Mouse (Mus musculus) heart, postnatal 0 days (tissue): ENCODE measurements around the gene Dusp6. TPM values are rescaled to one million over a fixed set of nuclear protein-coding genes. Genes with fewer than 3 reads are reported as not detected.

Experiments
- ATAC-seq: fragments of 200-750 bp; cut with Nextera tagmentation; 2 replicates; pipeline ENCODE4 v1.8.0; 2017; ENCODE audit warnings: low read depth, moderate number of reproducible peaks, moderate library complexity; ENCODE audit not compliant: insufficient read depth
- DNase-seq: peaks from one replicate; pipeline ENCODE4 v3.0.0-alpha.2; 2016; ENCODE audit warnings: low spot score
- H3K27ac ChIP-seq: fragments of 300-500 bp; sonication (generic); 2 replicates; pipeline ENCODE4 v1.5.1; 2014; ENCODE audit warnings: low read depth, mild to moderate bottlenecking
- H3K27me3 ChIP-seq: fragments of 300-500 bp; sonication (generic); 2 replicates; pipeline ENCODE4 v1.6.1; 2014; ENCODE audit warnings: low read length, mixed read lengths; ENCODE audit not compliant: control insufficient read depth, insufficient read depth
- H3K36me3 ChIP-seq: fragments of 300-500 bp; sonication (generic); replicated peaks from 2 replicates; pipeline ENCODE4 v1.6.1; 2014; ENCODE audit warnings: low read length, mixed read lengths; ENCODE audit not compliant: control insufficient read depth, insufficient read depth
- H3K4me1 ChIP-seq: fragments of 300-500 bp; sonication (generic); 2 replicates; pipeline ENCODE4 v1.6.1; 2014; ENCODE audit warnings: antibody characterized with exemption; ENCODE audit not compliant: control insufficient read depth, insufficient read depth
- H3K4me2 ChIP-seq: fragments of 300-500 bp; sonication (generic); 2 replicates; pipeline ENCODE4 v1.6.1; 2014; ENCODE audit warnings: low read depth, mild to moderate bottlenecking, low read length, moderate library complexity
- H3K4me3 ChIP-seq: fragments of 300-500 bp; sonication (generic); 2 replicates; pipeline ENCODE4 v1.5.1; 2014; ENCODE audit warnings: low read depth, low read length
- H3K9ac ChIP-seq: fragments of 300-500 bp; sonication (generic); replicated peaks from 2 replicates; pipeline ENCODE4 v1.6.1; 2014; ENCODE audit warnings: low read depth, low read length, mixed read lengths
- H3K9me3 ChIP-seq: fragments of 300-500 bp; sonication (generic); replicated peaks from 2 replicates; pipeline ENCODE4 v1.6.1; 2016; ENCODE audit warnings: low read length; ENCODE audit not compliant: control insufficient read depth
- CTCF ChIP-seq: IDR thresholded peaks from 2 replicates; pipeline ENCODE4 v1.5.1; 2016; ENCODE audit warnings: antibody characterized with exemption, control low read depth, low read depth
- EP300 ChIP-seq: IDR thresholded peaks from 2 replicates; pipeline ENCODE4 v1.6.1; 2016; ENCODE audit warnings: antibody characterized with exemption, low read depth
- WGBS: fragments of 180-500 bp; shearing (Covaris S2); extraction: QIAGEN DNeasy Blood & Tissue Kit; methylation state at CpG from one replicate; pipeline ENCODE4 v1.1.7; 2014; 5-methylcytosine and 5-hydroxymethylcytosine counted together
- polyA plus RNA-seq: library from polyadenylated mRNA; unstranded; fragments of >200 nt; fragmentation: Nextera tagmentation; extraction: Ambion mirVana; gene quantifications from 2 replicates; pipeline ENCODE4 v1.2.1, GENCODE M21; 2015
- total RNA-seq: library from RNA; depleted of rRNA; stranded (reverse); fragments of >200 nt; gene quantifications from 2 replicates; pipeline ENCODE4 v1.2.3, GENCODE M21; 2014; ENCODE audit warnings: low replicate concordance; rRNA removed

Gene Dusp6
- total and polyA plus RNA-seq, 2 experiments from 2014 or later, result 23.2 to 73.6 TPM

DNA sequence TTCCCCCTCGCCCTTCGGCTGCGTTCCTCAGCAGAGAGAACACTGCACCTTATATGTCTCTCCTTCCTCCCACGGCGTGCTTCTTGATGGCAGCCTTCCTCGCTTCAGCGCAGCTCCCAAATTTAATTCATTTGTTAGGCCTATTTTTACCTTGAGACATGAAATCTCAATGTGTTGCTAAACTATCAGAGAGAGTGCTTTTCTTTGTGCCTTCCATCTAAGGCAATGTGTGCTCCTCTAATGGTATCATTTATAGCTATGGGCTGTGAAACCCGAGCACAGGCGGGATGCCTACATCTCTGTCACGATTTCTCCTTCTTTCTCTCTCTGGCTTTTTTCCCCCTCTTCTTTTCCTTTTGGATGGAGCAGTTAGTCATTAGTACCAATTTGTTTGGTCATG lies 47.2 kb downstream of the Dusp6 start:
- TF ChIP-seq EP300 (no peak), CTCF (no peak)
- Histone ChIP-seq H3K4me1 (no peaks in the 10 kb centered on the region), H3K9ac (no peak overlapping the region), H3K4me2 (no peak overlapping the region), H3K27me3 (no peaks in the 10 kb centered on the region), H3K36me3 (no peaks in the 10 kb centered on the region), H3K4me3 (no peak overlapping the region), H3K9me3 (no peaks in the 10 kb centered on the region), H3K27ac (no peak overlapping the region)
- 71% methylated on average over 10 of the region's 10 CpGs for WGBS
- ATAC-seq (no peak), DNase-seq (no peak)

DNA sequence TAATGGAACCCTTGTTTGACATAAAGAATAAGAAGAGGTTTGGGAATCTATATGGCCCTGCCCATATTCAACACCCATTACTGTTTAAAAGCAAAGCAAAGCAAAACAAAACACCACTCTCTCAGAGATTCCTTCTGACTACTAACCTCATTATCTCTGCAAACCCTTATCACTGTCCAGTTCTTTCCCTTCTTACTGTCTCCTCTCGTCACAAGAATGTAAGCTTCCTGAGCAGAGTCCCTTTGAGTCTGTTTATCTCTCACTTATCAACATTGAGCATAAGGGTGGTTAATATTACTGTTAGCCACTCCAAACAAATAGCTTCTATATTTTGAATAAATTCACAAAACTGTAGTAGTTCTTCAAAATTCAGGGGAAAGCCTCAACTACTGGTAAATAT lies 48.9 kb downstream of the Dusp6 start:
- H3K36me3 ChIP-seq, result no peaks in the 10 kb centered on the region
- no peak for TF ChIP-seq CTCF
- no peak for TF ChIP-seq EP300
- no peaks in the 10 kb centered on the region for H3K27me3 ChIP-seq
- no peaks in the 10 kb centered on the region for H3K4me1 ChIP-seq
- H3K27ac ChIP-seq, result no peak overlapping the region
- no peak for DNase-seq
- H3K4me3 ChIP-seq, result no peak overlapping the region
- no peaks in the 10 kb centered on the region for H3K9me3 ChIP-seq
- no peak overlapping the region for H3K4me2 ChIP-seq
- 50% methylated on average over 1 of the region's 1 CpGs for WGBS
- ATAC-seq, result no peak
- H3K9ac ChIP-seq, result no peak overlapping the region

GRCm38 (mm10) chr10:99314366-99314765 lies 51.3 kb downstream of the Dusp6 start:
- Histone ChIP-seq H3K9me3 (no peaks in the 10 kb centered on the region), H3K36me3 (no peaks in the 10 kb centered on the region), H3K4me1 (no peaks in the 10 kb centered on the region), H3K4me2 (no peak overlapping the region), H3K27me3 (no peaks in the 10 kb centered on the region), H3K4me3 (no peak overlapping the region), H3K27ac (no peak overlapping the region), H3K9ac (no peak overlapping the region)
- WGBS, result 72% methylated on average over 7 of the region's 7 CpGs
- ATAC-seq (no peak), DNase-seq (no peak)
- TF ChIP-seq EP300 (no peak), CTCF (no peak)

DNA sequence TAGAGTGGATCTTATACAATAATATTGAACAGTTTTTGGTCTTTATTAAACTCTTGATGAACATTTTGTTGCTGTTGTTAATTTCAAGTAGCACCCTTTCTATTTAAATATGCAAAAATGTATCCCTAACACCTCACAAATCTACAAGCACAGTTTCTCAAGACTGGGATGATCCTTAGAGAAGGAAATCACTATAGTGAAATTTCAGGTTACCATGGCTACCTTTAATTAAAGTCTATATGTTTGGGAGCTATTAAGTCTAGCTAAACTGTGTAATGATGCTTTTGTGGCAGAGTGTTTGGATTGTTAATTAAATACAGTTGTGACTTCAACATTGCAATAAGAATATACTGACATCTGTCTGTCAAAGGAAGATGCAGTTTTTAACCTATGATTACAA lies 54.0 kb downstream of the Dusp6 start:
- no peak overlapping the region for H3K9ac ChIP-seq
- no peaks in the 10 kb centered on the region for H3K27me3 ChIP-seq
- no peaks in the 10 kb centered on the region for H3K4me1 ChIP-seq
- TF ChIP-seq EP300 (no peak), CTCF (no peak)
- DNase-seq (no peak), ATAC-seq (no peak)
- H3K4me3 ChIP-seq, result no peak overlapping the region
- no peak overlapping the region for H3K4me2 ChIP-seq
- H3K36me3 ChIP-seq, result no peaks in the 10 kb centered on the region
- no peaks in the 10 kb centered on the region for H3K9me3 ChIP-seq
- H3K27ac ChIP-seq, result no peak overlapping the region

Other genes with a start within 250 kb of the Dusp6 start
- gene Poc1b, start 156.2 kb upstream of the Dusp6 start, total RNA-seq, result 5.2 and 7.4 TPM in 2 replicates
- 3.2 and 3.6 TPM in 2 replicates for gene Poc1b, start 156.2 kb upstream of the Dusp6 start, polyA plus RNA-seq
- gene Galnt4, start 155.1 kb upstream of the Dusp6 start, total RNA-seq, result 3.7 and 5.6 TPM in 2 replicates
- gene Galnt4, start 155.1 kb upstream of the Dusp6 start, polyA plus RNA-seq, result 3.2 and 3.4 TPM in 2 replicates
- gene Phxr2, start 136.9 kb upstream of the Dusp6 start, total RNA-seq, result not detected in 2 replicates
- not detected in 2 replicates for gene Phxr2, start 136.9 kb upstream of the Dusp6 start, polyA plus RNA-seq